Mouse (Mus musculus) frontal cortex, postnatal 10 days (tissue): ENCODE data around the gene Gm15557.
"Not testable (repeated sequence)": the region's sequence is repeated elsewhere in the genome, so short reads cannot be mapped to it uniquely, and the experiment has no call there.

Source experiments
- DNase-seq, 2 experiments: peaks; one replicate each; pipeline ENCODE4 v3.0.0; 2022; ENCODE audit warnings: low spot score in 2 of 2, mixed read lengths in 1 of 2

Gm15557 gene

DNA sequence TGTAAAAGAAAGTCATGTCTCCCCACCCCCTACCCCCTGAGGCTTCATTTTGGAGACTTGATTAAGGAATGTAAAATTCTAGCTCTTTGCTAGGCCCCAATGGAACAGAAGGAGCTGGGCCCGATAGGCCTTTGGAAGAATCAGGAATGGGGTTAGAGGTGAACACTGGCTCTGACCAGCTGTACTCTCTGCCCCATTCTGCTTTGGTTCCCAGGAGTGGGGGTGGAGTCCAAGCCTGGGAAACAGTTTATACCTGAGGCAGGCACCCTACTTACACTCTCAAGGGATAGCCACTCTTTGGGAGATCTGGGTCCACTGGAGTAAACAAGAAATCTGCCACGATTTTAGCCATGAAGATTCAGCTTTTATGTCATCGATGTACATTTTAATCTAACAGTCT is at the start of gene Gm15557:
Gm15557 (plus strand) TSS at position 48 of the 400 bp plus-strand sequence.
- no peak for DNase-seq

DNA sequence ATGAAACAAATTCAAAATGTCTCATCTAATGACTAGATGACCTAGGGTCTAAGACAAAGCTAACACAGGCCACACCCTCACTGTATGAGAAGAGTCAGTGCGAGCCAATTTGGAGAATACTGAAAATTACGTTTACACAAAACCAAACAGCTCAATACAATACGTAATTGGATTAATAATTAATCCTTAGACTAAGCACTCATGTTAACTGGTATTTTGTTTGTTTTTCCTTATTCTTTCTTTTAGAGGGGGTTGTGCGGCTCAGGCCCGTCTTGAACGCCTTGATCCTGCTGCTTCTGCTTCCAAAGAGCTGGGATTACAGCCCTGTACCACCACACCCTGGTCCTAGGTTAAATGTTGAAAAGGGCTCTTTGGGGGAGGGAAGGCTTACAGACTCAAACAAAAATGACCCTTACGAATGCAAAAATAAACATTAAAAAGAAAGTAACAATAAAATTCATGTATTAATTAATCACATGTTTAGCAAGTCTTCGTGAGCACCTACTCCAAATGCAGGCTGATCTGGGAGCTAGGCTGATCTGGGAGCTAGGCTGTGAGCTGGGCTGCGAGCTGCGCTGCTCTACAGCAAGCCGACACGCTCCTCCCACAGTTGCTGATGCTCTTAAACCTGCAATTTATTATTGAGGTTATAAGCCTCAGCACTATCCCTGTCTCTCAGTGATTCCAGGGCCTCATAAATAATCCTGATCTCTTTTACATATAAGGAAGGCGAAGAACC is 46.1 kb upstream of the Gm15557 start:
- DNase-seq: no peak

DNA sequence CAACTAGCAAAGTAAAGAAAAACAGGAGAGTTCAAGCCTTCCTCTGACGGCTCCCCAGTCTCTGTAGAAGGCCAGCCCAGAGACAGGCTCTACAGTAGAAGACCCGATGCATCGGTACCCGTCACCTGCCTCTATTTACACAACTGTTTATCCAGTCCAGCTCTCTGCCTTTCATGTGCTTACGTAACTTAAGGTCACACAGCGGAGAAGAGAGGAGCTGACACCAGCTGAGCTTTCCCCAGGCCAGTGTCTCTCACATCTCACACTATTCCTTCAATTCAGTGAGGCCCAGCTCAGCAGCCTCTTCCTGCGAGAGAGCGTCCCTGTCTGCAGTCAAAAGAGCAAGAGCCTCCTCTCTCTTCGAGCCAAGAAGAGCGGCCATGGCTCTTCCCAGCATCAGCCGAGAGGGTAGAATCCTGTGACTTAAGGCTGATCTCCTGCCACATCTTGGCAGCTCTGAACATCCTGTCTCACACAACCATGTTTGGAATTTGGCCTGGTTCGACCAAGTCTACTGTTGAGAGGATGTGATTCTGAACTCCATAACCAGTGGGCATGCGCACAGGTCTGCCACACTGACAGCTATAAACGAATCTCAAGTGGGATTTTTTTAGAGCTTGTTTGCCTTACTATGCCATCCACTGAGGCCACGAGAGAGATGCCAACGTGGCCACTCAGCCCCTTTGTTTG is 45.3 kb upstream of the Gm15557 start:
- no peak for DNase-seq

DNA sequence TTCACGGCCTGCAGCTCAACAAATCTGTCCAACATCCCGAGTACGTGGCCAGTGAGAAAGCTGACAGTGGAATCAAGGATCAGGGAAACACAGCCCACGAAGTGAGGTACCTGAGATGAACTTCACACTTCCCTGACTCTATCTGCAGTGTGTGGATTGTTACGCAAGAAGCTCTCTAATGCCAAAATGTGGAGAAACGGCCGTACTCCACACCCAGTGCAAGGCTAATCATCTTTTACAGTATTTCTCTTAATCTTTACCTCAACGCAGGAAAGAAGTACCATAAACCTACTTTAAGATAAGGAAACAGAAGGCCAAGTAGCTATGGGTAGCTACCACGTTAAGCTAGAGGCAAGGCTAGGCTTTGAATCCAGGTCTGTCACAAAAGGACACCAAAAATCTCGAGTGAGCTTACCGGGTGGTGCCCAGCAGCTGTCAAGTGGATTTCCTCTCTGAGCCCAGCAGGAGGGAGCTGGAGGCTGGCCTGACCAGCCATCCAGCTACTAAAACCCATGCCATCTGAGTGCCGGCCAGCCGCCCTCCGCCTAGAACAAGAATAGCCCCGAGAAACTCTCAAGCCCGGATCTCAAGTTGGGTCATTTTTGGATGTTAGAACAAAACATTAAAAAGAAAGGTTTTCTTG is 37.4 kb upstream of the Gm15557 start:
- DNase-seq: no peak

DNA sequence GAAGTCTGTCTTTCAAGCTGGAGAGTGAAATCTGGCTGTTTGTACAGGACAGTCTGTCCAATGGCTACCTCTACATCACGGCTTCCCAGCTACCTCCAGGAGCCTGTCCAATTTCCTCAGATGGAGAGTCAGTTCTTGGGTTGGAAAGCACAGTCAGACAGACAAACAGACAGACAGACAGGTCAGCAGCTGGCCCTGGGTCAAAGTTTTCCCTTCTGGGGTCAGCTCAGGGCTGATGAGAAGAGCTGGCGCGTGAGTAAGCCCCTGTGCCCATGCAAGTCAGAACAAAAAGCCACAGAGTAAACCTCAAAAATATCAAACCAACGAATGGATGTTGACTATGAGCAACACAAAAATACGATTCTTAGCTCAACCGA is 36.9 kb upstream of the Gm15557 start:
- no peak for DNase-seq

DNA sequence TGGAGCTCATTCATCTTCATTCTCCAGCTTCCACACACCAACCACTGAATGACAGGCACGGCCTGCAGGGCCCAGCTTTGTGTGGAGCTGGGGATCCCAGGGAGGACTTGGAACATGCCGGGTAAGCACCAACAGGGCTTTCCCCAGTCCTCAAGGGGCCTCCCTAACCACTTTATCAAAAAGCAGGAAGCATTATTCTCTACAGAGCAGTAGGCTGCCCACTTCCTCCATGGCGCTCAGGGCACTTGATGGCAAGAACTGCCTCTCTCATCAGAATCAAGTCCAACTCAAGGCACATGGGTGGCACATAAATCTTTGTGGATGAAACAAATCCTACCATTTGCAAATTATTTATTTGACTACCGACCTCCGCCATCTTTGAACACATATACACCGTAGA is 25.8 kb upstream of the Gm15557 start:
- no peak for DNase-seq

DNA sequence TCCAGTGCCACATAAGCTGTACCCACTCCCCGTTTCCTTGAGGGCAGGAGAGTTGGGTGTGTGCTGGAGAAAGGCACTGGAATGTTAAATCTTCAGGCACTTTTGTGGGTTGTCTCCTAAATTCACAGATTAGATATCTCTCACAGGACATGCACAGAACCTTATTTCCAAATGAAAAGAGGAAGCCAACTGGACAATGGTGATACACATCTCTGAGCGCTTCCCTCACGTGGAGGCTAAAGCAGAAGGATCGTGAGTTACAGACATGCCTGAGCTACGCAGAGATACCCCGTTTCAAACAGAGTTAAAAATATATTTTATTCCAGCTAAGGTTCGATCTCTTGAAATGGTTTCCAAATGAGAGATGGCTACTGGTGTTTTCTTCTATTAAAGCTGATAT is 17.4 kb upstream of the Gm15557 start:
- no peak for DNase-seq

DNA sequence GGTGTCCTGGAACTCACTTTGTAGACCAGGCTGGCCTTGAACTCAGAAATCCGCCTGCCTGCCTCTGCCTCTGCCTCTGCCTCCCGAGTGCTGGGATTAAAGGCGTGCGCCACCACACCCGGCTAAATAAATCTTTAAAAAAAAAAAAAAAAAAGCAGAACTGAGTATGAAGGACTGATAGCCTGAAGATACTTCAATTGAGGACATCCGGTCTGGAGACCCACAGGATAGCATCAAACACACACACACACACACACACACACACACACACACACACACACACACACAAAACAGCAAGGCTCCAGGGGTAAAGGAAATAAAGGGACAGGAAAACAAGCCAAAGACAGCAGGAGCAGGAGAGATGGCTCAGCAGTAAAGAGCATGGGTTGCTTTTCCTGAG is 15.3 kb upstream of the Gm15557 start:
- not testable (repeated sequence) for DNase-seq

DNA sequence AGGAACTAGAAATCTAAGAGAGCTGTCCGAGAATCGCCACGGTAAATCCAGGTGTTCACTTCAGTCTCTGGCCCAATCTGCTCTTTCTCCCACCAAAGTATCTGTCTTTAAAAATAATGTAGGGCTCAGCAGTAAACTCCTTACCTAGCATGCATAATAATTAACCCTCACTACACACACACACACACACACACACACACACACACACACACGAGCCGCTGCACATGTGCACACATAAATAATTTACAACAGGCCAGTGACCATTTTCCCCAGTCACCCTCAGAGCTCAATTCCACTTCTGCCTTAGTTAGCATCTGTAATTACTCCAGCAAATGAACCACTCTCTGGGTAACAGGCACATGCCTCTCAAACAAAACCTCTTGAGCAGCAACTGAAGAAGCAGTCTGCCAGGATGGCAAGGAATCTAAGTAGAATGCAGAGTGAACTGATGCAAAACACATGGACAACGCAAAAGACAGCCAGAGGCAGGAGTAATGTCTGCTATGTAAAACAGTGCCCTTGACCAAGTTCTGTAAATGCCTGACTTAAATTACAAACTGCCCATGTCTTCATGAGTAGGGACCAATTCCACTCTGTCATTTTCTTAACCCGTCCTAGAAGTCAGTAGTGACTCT is 11.7 kb upstream of the Gm15557 start:
- DNase-seq: no peak

DNA sequence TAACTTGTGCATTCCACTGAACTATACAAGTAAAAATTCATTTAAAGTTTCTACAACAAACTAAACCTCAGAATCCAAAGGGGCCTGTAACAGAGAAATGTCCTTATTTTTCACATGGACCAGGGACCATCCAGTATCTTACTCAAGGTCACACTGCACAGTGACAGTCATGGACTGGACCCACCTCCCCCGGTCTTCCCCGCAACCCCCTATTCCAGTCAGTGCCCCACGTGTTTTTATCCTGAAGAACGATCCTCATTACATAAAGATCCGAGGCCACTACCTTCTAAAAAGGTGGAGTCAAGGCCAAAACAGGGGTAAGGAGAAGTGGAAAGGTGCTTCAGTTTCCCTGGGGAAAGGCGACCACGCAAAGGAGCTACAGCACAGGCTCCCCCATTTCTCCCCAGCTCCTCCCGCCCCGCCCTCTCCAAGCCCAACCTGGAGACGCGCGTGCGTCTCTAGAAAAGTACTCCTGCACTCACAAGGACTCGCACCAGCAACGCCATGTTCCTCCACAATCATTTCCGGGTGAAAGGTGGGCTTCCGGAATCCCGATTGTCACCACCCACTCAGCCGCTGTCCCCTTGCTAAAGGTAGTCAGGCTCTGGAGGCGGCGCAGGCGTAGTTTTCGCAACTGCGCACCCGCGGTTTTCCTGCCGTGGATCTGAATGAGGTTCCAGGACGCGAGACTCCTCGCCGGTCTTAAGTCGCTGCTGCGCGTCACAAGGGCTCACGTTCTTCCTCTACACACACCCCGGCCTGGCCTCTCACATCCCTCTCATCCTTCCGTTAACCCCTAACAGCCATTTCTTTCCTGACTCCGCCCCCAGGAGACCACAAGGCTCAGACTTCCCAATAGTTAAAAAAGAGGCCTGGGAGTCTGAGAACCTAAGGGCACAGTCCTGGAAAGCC is 10.7 kb upstream of the Gm15557 start, which contains the start of gene Uqcc1:
Uqcc1 (minus strand) TSS at position 780 of the 912 bp plus-strand sequence.
- DNase-seq: peak; percentile 91 to 92

DNA sequence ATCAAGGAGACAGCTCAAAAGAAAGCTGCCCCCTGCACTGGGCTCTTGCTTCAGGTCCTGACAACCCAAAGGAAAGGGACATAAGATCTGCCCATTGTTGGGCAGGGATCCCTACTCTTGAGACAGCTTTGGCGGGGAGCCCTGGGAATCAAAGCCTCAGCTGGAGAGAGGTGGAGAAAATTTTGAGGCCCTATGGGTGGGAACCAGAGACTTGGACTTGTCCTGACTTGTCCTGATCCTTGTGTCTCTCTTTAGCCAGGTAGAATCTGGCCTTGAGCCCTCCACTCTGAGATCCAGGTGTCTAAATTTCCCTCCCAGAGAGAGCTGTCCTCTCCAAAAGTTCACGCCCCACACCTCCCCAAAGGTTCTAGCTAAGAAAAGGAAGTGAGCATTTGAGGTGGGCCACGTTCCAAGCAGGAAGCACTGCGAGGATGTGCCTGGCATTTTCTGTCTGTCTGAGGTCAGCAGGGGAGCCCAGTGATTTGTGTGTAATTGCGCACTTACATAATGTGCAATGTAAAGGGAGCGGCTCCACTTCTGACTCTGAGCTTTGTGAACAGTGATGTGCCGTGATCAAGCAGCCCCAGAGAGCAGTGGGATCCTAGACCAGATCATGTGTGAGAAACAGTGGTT is 515 bp upstream of the Gm15557 start:
- DNase-seq: no peak

DNA sequence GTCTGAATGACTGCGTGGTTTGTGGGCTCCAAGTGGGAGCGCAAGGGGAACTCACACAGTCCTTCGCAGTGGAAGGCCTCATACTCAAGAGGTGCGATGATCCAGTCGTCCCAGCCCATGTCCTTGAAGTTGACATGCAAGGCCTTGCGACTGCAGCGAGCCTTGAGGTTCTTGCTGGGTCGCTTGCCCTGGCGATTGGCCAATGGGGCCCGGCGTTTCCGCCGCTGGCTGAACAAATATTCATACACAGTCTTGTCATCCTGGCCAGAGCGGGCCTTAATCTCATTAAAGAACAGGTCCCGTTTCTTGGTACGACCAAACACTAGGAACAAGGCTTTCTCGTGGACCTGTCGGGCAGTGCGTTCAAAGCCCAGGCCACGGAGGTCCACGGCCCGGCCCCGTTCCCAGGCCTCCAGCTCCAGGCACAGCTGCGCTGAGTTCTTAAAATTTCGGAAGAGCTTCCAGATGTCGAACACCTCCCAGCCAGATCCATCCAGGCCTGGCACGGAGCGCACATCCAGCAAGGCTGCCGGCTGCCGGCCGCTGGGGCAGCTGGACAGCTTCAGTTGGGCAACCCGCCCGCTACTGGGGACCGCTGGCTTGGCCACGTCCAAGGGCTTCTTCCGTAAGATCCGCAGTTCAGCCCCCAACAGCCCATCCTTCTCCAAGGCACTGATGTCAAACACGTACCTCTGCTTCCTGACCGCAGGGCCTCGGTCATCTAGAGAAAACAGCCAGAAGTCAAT is 1.3 kb downstream of the Gm15557 start:
- no peak for DNase-seq

DNA sequence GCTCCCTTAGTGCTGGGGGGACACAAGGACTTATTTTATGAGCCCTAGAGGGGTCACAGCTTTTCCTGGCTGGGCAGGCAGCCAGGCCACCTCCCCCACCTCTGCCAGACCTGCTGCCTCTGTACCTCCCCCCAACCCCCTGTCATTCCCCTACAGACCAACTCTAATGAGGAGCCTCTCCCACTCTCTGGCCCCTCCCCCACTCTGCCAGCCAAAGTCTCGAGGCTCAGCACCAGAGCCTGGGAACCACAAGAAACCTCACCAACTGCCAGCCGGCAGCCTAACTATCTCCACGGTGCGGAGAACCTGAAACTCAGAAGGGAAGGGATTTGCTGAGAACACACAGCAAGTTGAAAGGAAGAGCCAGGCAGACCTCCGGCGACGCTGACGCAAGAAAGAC is 2.9 kb downstream of the Gm15557 start:
- no peak for DNase-seq

DNA sequence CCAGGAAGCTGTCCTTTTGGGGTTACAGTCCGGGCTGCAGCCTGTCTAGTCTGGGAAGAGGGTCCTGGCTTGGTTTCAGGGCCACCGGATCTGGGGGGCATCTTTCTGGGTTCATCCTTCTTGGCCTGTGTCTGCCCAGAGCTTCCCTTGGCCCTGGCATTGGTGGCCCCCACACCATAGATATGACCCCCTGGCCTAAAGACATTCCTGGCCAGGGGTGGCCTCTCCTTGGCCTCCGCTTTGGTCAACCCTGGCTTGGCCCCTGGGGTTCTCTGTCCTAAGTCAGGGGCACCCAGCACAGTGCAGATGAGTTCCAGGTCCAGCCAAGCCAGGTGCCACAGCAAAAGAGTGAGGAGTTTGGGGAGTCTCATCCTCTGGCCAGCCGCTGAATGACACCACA is 4.2 kb downstream of the Gm15557 start:
- DNase-seq: no peak

DNA sequence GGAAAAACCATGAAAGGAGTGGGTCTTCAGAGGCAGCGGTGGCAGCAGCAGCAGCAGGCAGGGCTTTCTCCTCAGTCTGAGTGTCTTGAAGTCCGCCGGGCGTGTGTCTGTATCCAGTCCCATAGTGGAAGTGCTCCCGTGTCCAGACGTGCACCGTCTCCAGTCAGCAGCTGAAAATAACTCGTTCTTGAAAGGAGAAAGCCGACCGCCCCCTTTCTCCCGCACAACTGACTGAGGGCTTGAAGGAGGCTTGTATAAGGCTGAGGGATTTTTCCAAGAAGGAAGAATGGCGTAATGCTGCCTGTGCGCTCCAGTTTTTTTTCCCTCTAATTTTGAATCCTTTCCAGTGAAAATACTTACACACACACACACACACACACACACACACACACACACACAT is 4.6 kb downstream of the Gm15557 start, which contains the start of gene Gdf5:
Gdf5 (minus strand) TSS at position 244 of the 400 bp plus-strand sequence.
- no peak for DNase-seq

DNA sequence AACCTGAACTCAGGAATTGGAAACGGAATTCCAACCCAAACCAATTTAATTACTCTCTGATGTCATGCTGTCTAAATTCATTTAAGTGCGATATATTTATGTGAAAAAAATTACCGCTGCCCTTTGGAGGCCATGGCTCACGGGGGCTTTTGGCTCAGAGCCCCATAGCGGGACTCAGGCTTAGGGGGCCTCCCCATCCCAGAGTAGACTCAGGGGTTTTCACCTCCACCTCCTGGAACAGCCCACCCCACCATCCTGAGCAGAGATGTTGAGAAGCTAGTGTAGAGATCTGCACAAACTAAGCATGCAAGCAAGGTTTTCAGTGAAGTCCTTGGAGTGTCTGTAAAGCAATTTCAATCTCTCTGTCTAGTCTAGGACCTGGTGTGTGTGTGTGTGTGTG is 5.1 kb downstream of the Gm15557 start:
- DNase-seq: no peak

DNA sequence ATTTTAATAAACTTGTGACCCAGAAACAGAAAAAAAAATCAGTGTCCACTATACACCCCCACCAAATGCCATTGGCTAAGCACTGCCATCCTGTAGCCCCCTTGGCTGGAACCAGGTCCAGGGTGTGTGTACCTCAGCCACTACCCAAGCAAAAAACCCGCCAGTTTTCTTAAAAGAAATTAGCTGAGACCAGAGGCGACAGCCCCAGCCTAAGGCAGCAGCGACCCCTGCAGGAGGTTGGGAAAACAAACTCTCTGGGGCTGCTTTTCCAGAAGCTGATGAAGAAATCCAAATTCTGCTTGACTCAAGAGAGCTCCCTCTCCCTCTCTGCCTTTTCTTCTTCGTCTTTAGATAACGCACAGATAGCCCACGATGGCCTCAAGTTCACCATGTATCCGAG is 5.5 kb downstream of the Gm15557 start:
- DNase-seq: peak; percentile 43 to 66

DNA sequence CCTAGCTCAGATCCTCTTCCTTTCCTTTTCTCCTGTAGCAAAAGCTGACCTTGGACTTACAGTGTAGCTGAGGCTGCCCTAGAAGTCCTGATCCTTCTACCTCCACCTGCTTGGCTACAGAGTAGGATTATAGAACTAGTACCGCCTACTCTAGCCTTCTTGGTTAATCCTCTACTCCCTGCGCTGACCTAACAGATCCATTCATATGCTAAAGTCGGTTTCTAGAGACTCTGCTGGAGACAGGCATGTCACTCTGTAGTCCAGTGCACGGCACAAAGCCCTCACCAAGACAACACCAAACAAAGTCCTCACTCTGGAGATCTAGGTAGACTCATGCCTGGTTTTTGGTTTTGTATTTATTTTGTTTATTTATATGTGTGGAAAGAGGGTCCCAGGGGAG is 6.0 kb downstream of the Gm15557 start:
- DNase-seq: no peak

DNA sequence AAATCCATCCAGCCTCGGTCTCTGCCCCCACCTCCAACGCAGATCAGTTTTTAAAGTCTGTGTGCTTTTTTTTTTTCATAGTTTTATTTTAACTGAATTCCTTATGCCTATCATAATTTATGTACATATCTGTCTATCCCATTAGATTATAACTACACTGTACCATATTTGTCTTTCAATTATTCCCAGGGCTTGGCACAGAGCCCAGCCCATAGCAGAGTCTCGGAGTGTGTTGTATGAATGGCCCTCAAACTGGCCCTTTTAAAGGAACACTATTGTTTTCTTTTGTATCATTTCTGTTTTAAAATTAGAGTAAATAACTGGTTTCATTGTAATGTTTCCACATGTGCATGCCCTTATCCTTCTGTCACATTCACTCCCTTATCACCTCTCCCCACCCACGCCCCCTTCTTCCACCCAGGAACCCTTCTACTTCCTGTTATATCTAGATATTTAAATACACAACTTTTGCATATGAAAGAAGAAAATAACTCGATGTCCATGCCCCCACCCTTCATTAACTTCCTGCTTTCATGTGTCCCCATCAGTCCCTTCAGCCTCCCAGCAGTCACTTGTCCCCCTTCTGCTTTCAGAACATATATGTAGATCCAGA is 7.0 kb downstream of the Gm15557 start:
- no peak for DNase-seq

DNA sequence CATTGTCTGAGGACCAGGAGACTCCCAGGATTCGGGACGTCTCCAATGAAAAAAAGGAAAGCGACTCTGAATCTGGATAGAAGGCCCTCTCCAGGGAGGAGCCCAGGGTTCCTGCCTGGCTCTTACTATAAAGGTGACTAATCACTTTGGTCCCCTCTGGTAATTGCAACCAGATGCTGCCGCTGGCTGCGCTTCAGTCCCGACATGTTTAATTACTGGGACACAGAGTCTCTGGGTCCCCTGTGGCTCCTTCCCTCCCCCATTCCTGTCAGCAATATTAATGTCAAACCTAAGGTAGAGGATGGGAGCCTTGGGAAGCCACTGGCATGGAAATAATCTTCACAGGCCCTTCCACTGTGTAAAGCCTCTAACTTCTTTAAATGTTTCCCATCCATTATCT is 8.8 kb downstream of the Gm15557 start:
- DNase-seq: no peak
